Mouse (Mus musculus) spleen, adult 2 months (tissue): ENCODE data around the gene Carns1. TPM values are rescaled to one million over a fixed set of nuclear protein-coding genes. Genes with fewer than 3 reads are reported as not detected.
A peak's percentile ranks its signal among the peaks of the same experiment; 100 is the strongest.
"Not testable (repeated sequence)": the region's sequence is repeated elsewhere in the genome, so short reads cannot be mapped to it uniquely, and the experiment has no call there.

ENCODE experiments used
- DNase-seq, 2 experiments: peaks; one replicate each; pipeline versions ENCODE4 v3.0.0 to v3.0.0-alpha.2; 2012 to 2021; ENCODE audit warnings: low spot score in 2 of 2, low read depth in 1 of 2
- H3K27ac ChIP-seq: fragments of 200-500 bp; 2 replicates; pipeline ENCODE4 v1.5.1; 2012; ENCODE audit warnings: low read length, inconsistent platforms; ENCODE audit not compliant: insufficient read depth
- H3K27me3 ChIP-seq: fragments of 200-500 bp; 2 replicates; pipeline ENCODE4 v1.6.1; 2012; ENCODE audit warnings: mild to moderate bottlenecking, moderate library complexity, low read length, inconsistent platforms; ENCODE audit not compliant: control insufficient read depth, insufficient read depth
- H3K36me3 ChIP-seq: fragments of 200-500 bp; 2 replicates; pipeline ENCODE4 v1.6.1; 2012; ENCODE audit warnings: mild to moderate bottlenecking, low read length, inconsistent platforms; ENCODE audit not compliant: control insufficient read depth, insufficient read depth
- H3K4me1 ChIP-seq: fragments of 200-500 bp; 2 replicates; pipeline ENCODE4 v1.6.1; 2011; ENCODE audit warnings: inconsistent platforms; ENCODE audit not compliant: control insufficient read depth, insufficient read depth, insufficient read length
- H3K4me3 ChIP-seq: fragments of 200-500 bp; 2 replicates; pipeline ENCODE4 v1.5.1; 2011; ENCODE audit warnings: mild to moderate bottlenecking, inconsistent platforms; ENCODE audit not compliant: insufficient read depth, insufficient read length; ENCODE audit errors: extremely low read depth
- CTCF ChIP-seq: fragments of 200-500 bp; IDR thresholded peaks from 2 replicates; pipeline ENCODE4 v1.5.1; 2011; ENCODE audit warnings: mild to moderate bottlenecking, inconsistent platforms; ENCODE audit not compliant: insufficient read depth, insufficient read length, insufficient replicate concordance; ENCODE audit errors: extremely low read depth
- POLR2A ChIP-seq: fragments of 200-500 bp; IDR thresholded peaks from 2 replicates; pipeline ENCODE4 v1.6.1; 2011; ENCODE audit warnings: low read depth, low read length, inconsistent platforms
- WGBS: fragments of 180-500 bp; shearing (Covaris S2); methylation state at CpG from one replicate; pipeline ENCODE4 v1.1.7; 2018; 5-methylcytosine and 5-hydroxymethylcytosine counted together
- polyA plus RNA-seq: library from polyadenylated mRNA; depleted of rRNA; stranded (reverse); fragments of >200 nt; gene quantifications from 2 replicates; pipeline ENCODE4 v1.2.3, GENCODE M21; 2012

The Carns1 gene
- polyA plus RNA-seq, 1 experiment, result 52.0 TPM

GRCm38 (mm10) chr19:4134354-4134753, 40.9 kb downstream of the Carns1 start:
- H3K27me3 ChIP-seq, result no peaks in the 10 kb centered on the region
- WGBS, result 94% methylated on average over 4 of the region's 4 CpGs
- DNase-seq, result no peak
- H3K36me3 ChIP-seq, result peaks cover 23% of the 10 kb centered on the region
- H3K4me1 ChIP-seq, result peaks cover 26% of the 10 kb centered on the region
- H3K4me3 ChIP-seq, result no peak overlapping the region
- no peak for TF ChIP-seq CTCF
- TF ChIP-seq POLR2A, result no peak
- H3K27ac ChIP-seq, result peak overlapping the region; percentile 95; the same call in 1 of the 2 replicates

GRCm38 (mm10) chr19:4131768-4132167, 43.5 kb downstream of the Carns1 start:
- WGBS, result 93% methylated on average over 2 of the region's 2 CpGs
- Histone ChIP-seq H3K27me3 (no peaks in the 10 kb centered on the region), H3K4me1 (peaks cover 16% of the 10 kb centered on the region; the same call in 1 of the 2 replicates), H3K36me3 (peaks cover 33% of the 10 kb centered on the region), H3K4me3 (no peak overlapping the region), H3K27ac (no peak overlapping the region)
- TF ChIP-seq POLR2A (no peak), CTCF (peak; percentile 25; the same call in 1 of the 2 replicates)
- DNase-seq, result peak in 1 of 2 experiments; percentile 29

GRCm38 (mm10) chr19:4131075-4131474, 44.2 kb downstream of the Carns1 start:
- peak in 1 of 2 experiments; percentile 2 for DNase-seq
- TF ChIP-seq CTCF, result no peak
- TF ChIP-seq POLR2A, result no peak
- 93% methylated on average over 5 of the region's 5 CpGs for WGBS
- Histone ChIP-seq H3K27ac (no peak overlapping the region; the same call in 1 of the 2 replicates), H3K4me1 (peaks cover 19% of the 10 kb centered on the region; the same call in 1 of the 2 replicates), H3K27me3 (no peaks in the 10 kb centered on the region), H3K36me3 (peaks cover 33% of the 10 kb centered on the region), H3K4me3 (0 out of 2 replicates have a peak overlapping the region, but pooled peaks have one; percentile 15)

GRCm38 (mm10) chr19:4130106-4130505, 45.2 kb downstream of the Carns1 start:
- H3K4me3 ChIP-seq, result no peak overlapping the region

GRCm38 (mm10) chr19:4129462-4129861, 45.8 kb downstream of the Carns1 start:
- Histone ChIP-seq H3K27me3 (no peaks in the 10 kb centered on the region), H3K36me3 (peaks cover 33% of the 10 kb centered on the region), H3K4me3 (no peak overlapping the region), H3K27ac (no peak overlapping the region), H3K4me1 (peaks cover 14% of the 10 kb centered on the region; the same call in 1 of the 2 replicates)
- DNase-seq, result no peak
- WGBS, result 98% methylated on average over 7 of the region's 7 CpGs
- TF ChIP-seq POLR2A (no peak), CTCF (no peak)

More at GRCm38 (mm10) chr19:4130106-4130505, 45.2 kb downstream of the Carns1 start:
- TF ChIP-seq POLR2A, result no peak
- TF ChIP-seq CTCF, result no peak
- 85% methylated on average over 4 of the region's 4 CpGs for WGBS
- peaks cover 20% of the 10 kb centered on the region; the same call in 1 of the 2 replicates for H3K4me1 ChIP-seq
- DNase-seq, result no peak
- H3K36me3 ChIP-seq, result peaks cover 33% of the 10 kb centered on the region
- no peak overlapping the region for H3K27ac ChIP-seq
- no peaks in the 10 kb centered on the region for H3K27me3 ChIP-seq

- TF ChIP-seq CTCF (no peak), POLR2A (no peak)
- peak in 1 of 2 experiments; percentile 15 for DNase-seq
- Histone ChIP-seq H3K36me3 (peaks cover 23% of the 10 kb centered on the region), H3K27me3 (no peaks in the 10 kb centered on the region), H3K27ac (peak overlapping the region; percentile 85), H3K4me1 (peaks cover 21% of the 10 kb centered on the region), H3K4me3 (peak overlapping the region; percentile 81)
- 65% methylated on average over 7 of the region's 7 CpGs for WGBS
These were observed 48.4 kb downstream of the Carns1 start for GRCm38 (mm10) chr19:4126759-4127495.

- peak; percentile 96 to 99 for DNase-seq
- Histone ChIP-seq H3K4me1 (peaks cover 23% of the 10 kb centered on the region), H3K36me3 (peaks cover 16% of the 10 kb centered on the region), H3K27me3 (no peaks in the 10 kb centered on the region), H3K27ac (peak within 1 kb of the TSS; percentile 85), H3K4me3 (peak within 1 kb of the TSS; percentile 81)
- WGBS, result 1% methylated on average over 58 of the region's 64 CpGs
- peak; percentile 93 for TF ChIP-seq CTCF
- TF ChIP-seq POLR2A, result peak; percentile 89
These were observed 49.3 kb downstream of the Carns1 start, which contains the start of gene Aip for GRCm38 (mm10) chr19:4125741-4126696. TSS of gene Aip (minus strand) at chr19:4125858.

- 27% methylated on average over 4 of the region's 4 CpGs for WGBS
- not testable (repeated sequence) for H3K27me3 ChIP-seq, DNase-seq
- Histone ChIP-seq H3K4me1 (peaks cover 27% of the 10 kb centered on the region), H3K27ac (peak overlapping the region; percentile 70), H3K4me3 (peak overlapping the region; percentile 33; the same call in 1 of the 2 replicates), H3K36me3 (peaks cover 12% of the 10 kb centered on the region)
These were observed 50.0 kb downstream of the Carns1 start for GRCm38 (mm10) chr19:4125268-4125667.
